Mouse (Mus musculus): ENCODE data around the gene Eif4e2. TPM values are rescaled to one million over a fixed set of nuclear protein-coding genes. Genes with fewer than 3 reads are reported as not detected.

Gene Eif4e2
- total and polyA plus RNA-seq, 3 experiments: 175 to 264 (median 228) TPM

- dilution Hi-C loops (cut with MboI; ENCODE audit: extremely low pct_ligation_motif_present, extremely low pct_unique_long_range_greater_than_20kb, low sequenced_read_pairs): no loop called here
- H3K4me1 ChIP-seq (ENCODE audit: control insufficient read depth in 1 of 2, insufficient read depth in 2 of 2): peaks cover 3 to 13% of the 10 kb centered on the region in 2 experiments; a peak in 3 of 4 replicates
- H3K27ac ChIP-seq (ENCODE audit: insufficient read depth, low read depth): no peak overlapping the region
- TF ChIP-seq ZKSCAN1 (IDR thresholded peaks at IDR 0.05; ENCODE audit: borderline replicate concordance, low read depth, low read length) (no peak), NELFE (IDR thresholded peaks at IDR 0.05; ENCODE audit: low read depth, low read length) (no peak), MAX (IDR thresholded peaks at IDR 0.05; ENCODE audit: low read length) (no peak), USF1 (IDR thresholded peaks at IDR 0.05; ENCODE audit: low read depth, low read length) (no peak), TCF12 (IDR thresholded peaks at IDR 0.05; ENCODE audit: low read depth, low read length) (no peak), MAFK (IDR thresholded peaks at IDR 0.05; ENCODE audit: insufficient replicate concordance, low read length) (no peak), ZNF384 (IDR thresholded peaks at IDR 0.05; ENCODE audit: low read depth, low read length) (no peak), POLR2AphosphoS2 (IDR thresholded peaks at IDR 0.05; ENCODE audit: low read depth, low read length) (no peak), ELF1 (IDR thresholded peaks at IDR 0.05; ENCODE audit: low read depth, low read length) (no peak), JUND (conservative IDR thresholded peaks at IDR 0.05; ENCODE audit: low read depth, low read length) (no peak), RCOR1 (conservative IDR thresholded peaks at IDR 0.05; ENCODE audit: low read depth, low read length) (no peak)
- H3K9ac ChIP-seq (ENCODE audit: insufficient read depth, low read depth): no peak overlapping the region
- no peaks in the 10 kb centered on the region for H3K36me3 ChIP-seq (replicated peaks in 1 of 2; ENCODE audit: control insufficient read depth in 1 of 2, insufficient read depth in 1 of 2, low read length in 1 of 2)
- no peaks in the 10 kb centered on the region for H3K9me3 ChIP-seq (replicated peaks; ENCODE audit: low read length)
- H3K4me3 ChIP-seq (replicated peaks in 1 of 3; ENCODE audit: low read depth in 2 of 3, low read length in 2 of 3, poor library complexity in 1 of 3): no peak overlapping the region
- in situ Hi-C loops (cut with MboI; ENCODE audit: low pct_ligation_motif_present, low pct_unique_long_range_greater_than_20kb, low sequenced_read_pairs): no loop called here
- no peaks in the 10 kb centered on the region for H3K27me3 ChIP-seq (replicated peaks)
- H3K4me2 ChIP-seq (ENCODE audit: insufficient read depth, low read depth, poor library complexity, severe bottlenecking): no peak overlapping the region
- DNase-seq (ENCODE audit: extremely low read depth): no peak
- no peaks in the 10 kb centered on the region for H3K79me2 ChIP-seq (replicated peaks; ENCODE audit: control insufficient read depth, extremely low read depth, insufficient read depth, poor library complexity, severe bottlenecking)
These were observed 57.9 kb downstream of the Eif4e2 start for GRCm38 (mm10) chr1:87271596-87271995.

DNA sequence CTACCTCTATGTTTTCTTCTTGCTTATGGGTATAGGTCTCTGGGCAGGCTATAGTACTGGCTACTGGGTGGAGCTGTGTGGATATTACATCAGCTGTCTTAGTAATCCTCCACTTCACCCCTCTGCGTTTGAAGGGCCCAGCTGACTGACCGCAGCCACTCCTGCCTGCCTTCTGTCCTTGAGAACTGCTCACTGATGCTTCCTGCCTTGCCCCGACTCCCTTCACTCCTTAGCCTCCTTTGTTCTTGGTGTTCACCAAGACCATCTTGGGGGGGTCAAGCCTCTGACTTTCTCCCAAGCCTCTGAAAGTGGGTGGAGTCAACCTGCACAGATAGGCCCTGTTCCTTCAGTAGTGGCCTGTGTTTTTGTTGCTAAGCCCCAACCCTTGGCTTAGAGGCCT, 58.7 kb downstream of the Eif4e2 start:
- no peak for DNase-seq (ENCODE audit: extremely low read depth)
- Histone ChIP-seq H3K27ac (ENCODE audit: insufficient read depth, low read depth) (no peak overlapping the region), H3K4me1 (ENCODE audit: control insufficient read depth in 1 of 2, insufficient read depth in 2 of 2) (peaks cover 8 to 19% of the 10 kb centered on the region in 2 experiments; a peak in 3 of 4 replicates), H3K79me2 (replicated peaks; ENCODE audit: control insufficient read depth, extremely low read depth, insufficient read depth, poor library complexity, severe bottlenecking) (no peaks in the 10 kb centered on the region), H3K9ac (ENCODE audit: insufficient read depth, low read depth) (no peak overlapping the region), H3K36me3 (replicated peaks in 1 of 2; ENCODE audit: control insufficient read depth in 1 of 2, insufficient read depth in 1 of 2, low read length in 1 of 2) (no peaks in the 10 kb centered on the region), H3K4me2 (ENCODE audit: insufficient read depth, low read depth, poor library complexity, severe bottlenecking) (no peak overlapping the region), H3K9me3 (replicated peaks; ENCODE audit: low read length) (no peaks in the 10 kb centered on the region), H3K4me3 (replicated peaks in 1 of 3; ENCODE audit: low read depth in 2 of 3, low read length in 2 of 3, poor library complexity in 1 of 3) (no peak overlapping the region), H3K27me3 (replicated peaks) (no peaks in the 10 kb centered on the region)
- in situ Hi-C loops (cut with MboI; ENCODE audit: low pct_ligation_motif_present, low pct_unique_long_range_greater_than_20kb, low sequenced_read_pairs): no loop called here
- no peak for TF ChIP-seq GABPA (IDR thresholded peaks at IDR 0.05; ENCODE audit: insufficient replicate concordance, low read depth, low read length)
- no peak for TF ChIP-seq E2F4 (IDR thresholded peaks at IDR 0.05; ENCODE audit: insufficient replicate concordance, low read depth, low read length)
- TF ChIP-seq TCF12 (IDR thresholded peaks at IDR 0.05; ENCODE audit: low read depth, low read length): no peak
- no peak for TF ChIP-seq POLR2AphosphoS2 (IDR thresholded peaks at IDR 0.05; ENCODE audit: low read depth, low read length)
- no peak for TF ChIP-seq RCOR1 (conservative IDR thresholded peaks at IDR 0.05; ENCODE audit: low read depth, low read length)
- no peak for TF ChIP-seq MAX (IDR thresholded peaks at IDR 0.05; ENCODE audit: low read length)
- no peak for TF ChIP-seq BHLHE40 (IDR thresholded peaks at IDR 0.05; ENCODE audit: low read depth, low read length)
- no peak for TF ChIP-seq MYC (IDR thresholded peaks at IDR 0.05; ENCODE audit: low read depth, low read length)
- no peak for TF ChIP-seq USF2 (conservative IDR thresholded peaks at IDR 0.05; ENCODE audit: low read depth, low read length)
- no peak for TF ChIP-seq NELFE (IDR thresholded peaks at IDR 0.05; ENCODE audit: low read depth, low read length)
- TF ChIP-seq SMC3 (IDR thresholded peaks at IDR 0.05; ENCODE audit: low read depth, low read length): no peak
- no peak for TF ChIP-seq NRF1 (IDR thresholded peaks at IDR 0.05; ENCODE audit: low read depth, low read length)
- no peak for TF ChIP-seq HCFC1 (IDR thresholded peaks at IDR 0.05; ENCODE audit: low read depth, low read length)
- no peak for TF ChIP-seq ELF1 (IDR thresholded peaks at IDR 0.05; ENCODE audit: low read depth, low read length)
- TF ChIP-seq CHD1 (IDR thresholded peaks at IDR 0.05; ENCODE audit: low read depth, low read length): no peak
- dilution Hi-C loops (cut with MboI; ENCODE audit: extremely low pct_ligation_motif_present, extremely low pct_unique_long_range_greater_than_20kb, low sequenced_read_pairs): no loop called here

Data from CH12.LX (cell line).